Mouse (Mus musculus): ENCODE measurements around the gene Hspbap1.

Gene Hspbap1

DNA sequence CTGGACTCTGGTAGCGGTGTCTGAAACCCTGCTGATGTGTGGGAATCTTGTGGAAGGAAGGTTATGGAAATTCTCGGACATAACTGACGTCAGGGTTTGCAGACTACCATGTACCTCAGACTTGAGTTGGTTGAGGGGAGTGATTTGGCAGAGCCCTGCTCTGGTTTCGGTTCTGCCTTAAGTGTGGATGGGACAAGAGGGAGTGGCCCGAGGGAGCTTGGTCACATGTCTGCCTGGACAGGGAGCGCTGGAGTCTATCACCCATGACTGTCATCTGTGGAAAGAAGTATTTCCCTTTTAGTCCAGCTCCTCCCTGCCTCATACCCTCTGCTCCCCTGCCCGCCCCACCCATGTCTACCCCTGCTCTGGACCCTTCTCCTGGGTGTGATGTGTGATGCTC, 32.0 kb downstream of the Hspbap1 start:
- DNase-seq (ENCODE audit: low read depth, low spot score) = no peak

GRCm38 (mm10) chr16:35803723-35804122, 33.5 kb downstream of the Hspbap1 start:
- no peak for DNase-seq (ENCODE audit: low read depth, low spot score)

DNA sequence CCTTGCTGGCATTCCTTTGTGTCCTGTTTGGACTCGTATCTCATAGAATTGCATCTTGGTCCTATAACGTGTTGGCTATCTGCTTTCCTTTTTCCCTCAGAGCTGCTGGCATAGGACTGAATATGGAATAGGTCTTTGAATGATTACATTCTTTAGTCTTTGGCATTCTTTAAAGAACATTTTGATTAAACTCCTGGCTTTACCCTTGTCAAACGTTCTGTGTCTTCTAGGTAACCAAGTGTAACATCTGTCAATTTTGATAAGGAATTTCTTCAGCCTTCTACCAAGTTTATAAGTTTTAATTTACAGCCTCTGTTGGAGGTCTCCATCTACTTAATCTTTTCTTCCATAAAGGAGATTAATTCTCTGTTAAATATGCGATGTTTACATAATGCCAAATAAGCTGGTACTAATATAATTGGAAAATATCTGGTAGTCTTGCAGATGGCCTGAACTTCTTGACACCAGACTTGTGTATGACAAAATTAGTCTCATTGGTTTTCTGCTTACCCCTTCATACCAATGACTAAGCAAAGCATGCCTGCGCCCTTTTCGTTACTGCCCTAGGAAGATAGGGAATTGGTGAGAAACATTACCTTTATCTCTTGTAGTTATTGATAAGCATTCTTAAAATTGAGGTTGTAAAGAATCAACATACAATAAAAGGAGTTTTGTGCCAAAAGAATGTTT, 36.9 kb downstream of the Hspbap1 start:
- no peak for DNase-seq (ENCODE audit: low read depth, low spot score)

DNA sequence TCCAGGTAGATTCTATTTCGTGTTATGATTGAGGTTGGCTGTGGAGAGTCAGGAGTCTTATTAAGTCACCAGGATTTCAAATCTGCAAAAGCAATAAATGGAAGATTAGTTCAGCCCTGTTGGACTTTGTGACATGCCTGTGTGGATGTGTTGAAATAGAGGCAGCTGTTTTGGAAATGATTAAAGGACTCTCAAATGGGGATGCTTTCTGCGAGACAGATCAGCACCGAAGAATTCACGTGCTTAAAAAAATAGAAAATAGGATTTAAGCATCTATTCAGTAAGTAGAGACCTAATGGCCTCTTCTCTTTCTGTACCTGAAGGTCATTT, 37.5 kb downstream of the Hspbap1 start:
- DNase-seq (ENCODE audit: low read depth, low spot score) = no peak

GRCm38 (mm10) chr16:35808838-35809237, 38.7 kb downstream of the Hspbap1 start:
- no peak for DNase-seq (ENCODE audit: low read depth, low spot score)

DNA sequence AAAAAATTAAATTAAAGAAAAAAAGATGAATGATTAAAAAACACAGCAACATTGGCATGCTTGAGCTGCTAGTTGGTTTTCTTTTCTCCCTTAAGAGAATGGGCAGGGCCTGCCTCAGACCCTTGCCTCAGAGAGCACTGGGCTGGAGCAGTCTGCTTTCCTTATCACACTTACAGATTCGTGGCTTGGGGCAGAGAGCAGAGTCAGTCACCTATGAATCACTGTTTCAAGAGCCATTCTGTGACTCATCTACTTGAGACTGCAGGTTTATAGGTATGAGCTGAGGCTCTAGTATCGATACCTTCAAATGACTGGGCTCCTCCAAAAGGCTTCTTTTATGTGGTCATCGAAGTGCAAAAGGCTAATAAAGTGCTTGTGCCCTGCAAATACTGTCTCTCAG, 42.9 kb downstream of the Hspbap1 start:
- DNase-seq (ENCODE audit: low read depth, low spot score) = no peak

DNA sequence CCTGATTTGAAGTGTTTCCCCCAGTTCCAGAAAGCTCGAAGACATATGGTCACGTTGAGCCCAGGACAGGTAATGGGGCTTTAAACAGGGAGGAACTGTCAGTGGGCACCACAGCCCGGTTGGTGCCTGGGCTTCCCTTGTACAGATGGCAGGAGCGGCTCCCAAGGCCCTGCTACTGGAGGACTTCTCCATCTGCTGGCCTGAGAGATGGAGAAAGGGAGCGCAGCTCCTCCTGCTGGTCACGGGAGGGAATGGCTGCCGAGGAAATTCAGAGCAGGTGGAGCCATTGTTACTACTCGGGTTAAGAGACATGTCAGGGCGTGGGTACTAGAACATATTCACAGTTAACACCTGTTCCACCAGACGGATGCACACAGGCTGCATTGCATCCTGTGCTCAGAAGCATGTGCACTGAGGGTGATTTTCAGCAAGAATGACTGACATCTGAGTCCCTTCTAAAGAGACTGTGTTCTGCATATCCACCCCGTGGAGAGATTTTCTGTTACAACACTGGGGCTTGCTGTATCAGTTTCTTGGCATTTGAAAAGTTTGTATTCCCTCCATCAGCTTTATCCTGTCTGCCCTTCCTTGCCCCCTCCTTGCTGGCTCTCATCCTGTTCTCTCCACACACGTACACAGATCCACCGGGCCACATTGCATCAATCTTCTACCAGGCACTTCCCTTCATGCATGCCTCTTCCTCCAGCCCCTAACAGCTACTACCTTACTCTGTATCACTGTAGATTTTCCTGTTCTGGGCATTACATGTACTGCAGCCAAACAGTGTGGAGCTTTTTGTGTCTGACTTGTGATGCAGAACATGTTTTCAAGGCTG, 47.3 kb downstream of the Hspbap1 start:
- peak; percentile 49 for DNase-seq (ENCODE audit: low read depth, low spot score)

GRCm38 (mm10) chr16:35829999-35830398, 59.8 kb downstream of the Hspbap1 start:
- no peak for DNase-seq (ENCODE audit: low read depth, low spot score)

DNA sequence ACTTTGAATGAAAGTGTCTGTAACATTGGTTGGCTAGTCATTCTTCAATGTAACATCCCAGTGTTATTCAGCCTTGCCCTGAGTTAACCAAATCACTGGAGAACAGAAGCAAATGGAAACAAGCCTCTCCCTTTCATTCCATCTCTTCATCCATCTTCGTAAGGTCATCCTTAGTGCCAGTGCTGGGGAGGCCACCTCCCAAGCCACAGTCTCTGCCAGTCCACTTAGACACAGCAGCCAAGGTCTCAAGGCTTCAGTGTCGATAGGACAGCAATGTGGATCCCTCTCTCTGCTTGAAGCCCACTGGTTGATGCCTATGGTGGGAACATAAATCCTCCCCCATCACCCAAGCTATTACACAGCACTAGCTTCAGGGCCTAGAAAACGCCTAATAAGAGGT, 62.8 kb downstream of the Hspbap1 start:
- DNase-seq (ENCODE audit: low read depth, low spot score) = no peak

- no peak for DNase-seq (ENCODE audit: low read depth, low spot score)
Measured at GRCm38 (mm10) chr16:35834653-35835052, 64.5 kb downstream of the Hspbap1 start.

GRCm38 (mm10) chr16:35839680-35840079, 69.5 kb downstream of the Hspbap1 start:
- DNase-seq (ENCODE audit: low read depth, low spot score) = peak; percentile 16

- DNase-seq (ENCODE audit: low read depth, low spot score) = no peak
Measured at GRCm38 (mm10) chr16:35847138-35847537, 77.0 kb downstream of the Hspbap1 start.

- DNase-seq (ENCODE audit: low read depth, low spot score) = no peak
Measured at GRCm38 (mm10) chr16:35855846-35856245, 85.7 kb downstream of the Hspbap1 start.

DNA sequence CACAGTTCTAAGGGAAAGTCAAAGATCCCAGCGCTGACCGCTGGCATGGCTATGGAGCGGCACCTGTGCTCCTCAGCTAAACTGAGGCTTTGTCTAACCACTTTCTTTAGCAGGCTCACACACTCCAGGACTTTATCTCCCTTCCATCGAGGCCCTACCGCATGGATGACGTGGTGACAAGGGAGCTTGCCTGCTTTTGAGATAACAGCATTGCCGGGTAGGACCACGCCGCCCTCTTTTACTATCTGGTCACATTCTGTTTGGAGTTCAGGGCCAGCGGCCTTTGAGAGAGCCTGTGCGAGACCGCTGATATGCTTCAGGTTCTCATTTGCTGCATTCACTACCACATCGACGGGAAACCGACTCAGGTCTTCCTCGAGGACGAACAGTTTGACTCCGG, 86.6 kb downstream of the Hspbap1 start:
- no peak for DNase-seq (ENCODE audit: low read depth, low spot score)

- no peak for DNase-seq (ENCODE audit: low read depth, low spot score)
Measured at GRCm38 (mm10) chr16:35860236-35860635, 90.1 kb downstream of the Hspbap1 start.

GRCm38 (mm10) chr16:35862057-35862456, 91.9 kb downstream of the Hspbap1 start:
- DNase-seq (ENCODE audit: low read depth, low spot score) = no peak

DNA sequence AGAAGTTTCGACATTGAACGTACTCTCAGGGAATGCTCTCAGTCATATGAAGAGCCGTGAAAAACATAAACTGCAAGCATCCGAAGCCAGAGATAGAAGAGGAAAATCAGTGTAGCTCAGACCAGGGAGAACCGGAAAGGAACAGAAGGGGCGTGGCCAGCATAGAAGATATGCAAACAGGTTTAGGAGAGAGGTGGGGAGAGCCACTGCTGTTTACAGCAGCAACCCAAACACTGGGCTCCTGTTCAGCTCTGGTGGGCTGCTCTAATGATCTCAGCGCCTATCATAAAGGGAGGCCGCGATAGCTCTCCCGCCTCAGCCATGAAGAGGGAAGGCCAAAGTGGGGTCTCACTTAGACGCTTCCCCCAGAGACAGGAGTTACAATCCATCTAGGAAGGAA, 97.6 kb downstream of the Hspbap1 start:
- no peak for DNase-seq (ENCODE audit: low read depth, low spot score)

GRCm38 (mm10) chr16:35869126-35869525, 99.0 kb downstream of the Hspbap1 start:
- no peak for DNase-seq (ENCODE audit: low read depth, low spot score)

GRCm38 (mm10) chr16:35869656-35870055, 99.5 kb downstream of the Hspbap1 start:
- DNase-seq (ENCODE audit: low read depth, low spot score) = no peak

GRCm38 (mm10) chr16:35870581-35871047, 100.4 kb downstream of the Hspbap1 start:
- no peak for DNase-seq (ENCODE audit: low read depth, low spot score)

DNA sequence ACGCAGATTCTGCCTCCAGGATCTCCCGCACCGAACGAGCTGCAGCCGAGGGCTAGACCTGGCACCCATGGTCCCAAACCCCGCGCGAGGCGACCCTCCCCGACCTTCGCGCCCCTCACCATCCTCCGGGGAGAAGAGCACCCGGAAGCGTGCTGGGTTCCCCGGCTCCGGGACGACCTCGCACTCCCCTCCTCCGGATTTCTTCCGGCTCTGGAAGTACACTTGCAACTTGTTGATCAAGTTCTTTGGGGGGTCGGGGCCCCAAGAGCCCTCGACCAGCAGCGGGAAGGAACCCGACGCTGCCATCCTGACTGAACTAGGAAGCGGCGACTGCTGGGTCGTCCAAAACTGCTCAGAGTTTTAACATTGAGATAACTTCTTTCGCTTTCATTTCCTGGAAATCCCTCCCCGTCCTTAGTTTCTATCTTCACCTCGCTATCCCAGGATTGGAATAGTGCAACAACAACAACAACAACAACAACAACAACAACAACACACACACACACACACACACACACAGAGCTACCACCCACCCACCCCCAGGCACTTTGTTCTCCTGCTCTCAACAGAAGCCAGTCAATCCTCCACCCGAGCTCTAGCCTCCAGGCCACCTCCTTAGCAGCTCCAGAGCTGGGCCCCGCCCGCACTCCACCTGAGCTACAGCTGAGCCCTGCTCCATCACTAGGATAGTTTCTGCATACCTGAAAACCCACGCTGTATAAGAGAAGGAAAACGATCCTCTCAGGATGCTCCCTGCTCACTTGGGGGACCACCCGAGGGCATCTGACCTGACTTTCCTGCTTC, 101.1 kb downstream of the Hspbap1 start, which contains the start of gene Parp14:
Gene Parp14 (minus strand): TSS at position 497 of the 804 bp plus-strand sequence.
- no peak for DNase-seq (ENCODE audit: low read depth, low spot score)

GRCm38 (mm10) chr16:35871898-35872297, 101.7 kb downstream of the Hspbap1 start:
- DNase-seq (ENCODE audit: low read depth, low spot score) = no peak

Measured in retina, adult 2 months (tissue).